Mouse (Mus musculus) forebrain, postnatal 0 days (tissue): Measurements from ENCODE around the gene Cpne6. TPM values are rescaled to one million over a fixed set of nuclear protein-coding genes. Genes with fewer than 3 reads are reported as not detected.

Experiments
- ATAC-seq: fragments of 200-750 bp; cut with Nextera tagmentation; 2 replicates; pipeline ENCODE4 v1.8.0; 2017; ENCODE audit warnings: mild to moderate bottlenecking, moderate library complexity
- DNase-seq: peaks from one replicate; pipeline ENCODE4 v3.0.0-alpha.2; 2015
- H3K27ac ChIP-seq: fragments of 300-500 bp; sonication (generic); 2 replicates; pipeline ENCODE4 v1.5.1; 2014; ENCODE audit warnings: low read depth, mild to moderate bottlenecking, antibody characterized with exemption, low read length, moderate library complexity, mixed read lengths
- H3K27me3 ChIP-seq: fragments of 300-500 bp; sonication (generic); 2 replicates; pipeline ENCODE4 v1.6.1; 2014; ENCODE audit warnings: mild to moderate bottlenecking, low read length, mixed read lengths; ENCODE audit not compliant: insufficient read depth
- H3K36me3 ChIP-seq: fragments of 300-500 bp; sonication (generic); 2 replicates; pipeline ENCODE4 v1.6.1; 2014; ENCODE audit warnings: mild to moderate bottlenecking, moderate library complexity; ENCODE audit not compliant: insufficient read depth
- H3K4me1 ChIP-seq: fragments of 300-500 bp; sonication (generic); 2 replicates; pipeline ENCODE4 v1.6.1; 2014; ENCODE audit warnings: antibody characterized with exemption; ENCODE audit not compliant: insufficient read depth
- H3K4me2 ChIP-seq: fragments of 300-500 bp; sonication (generic); 2 replicates; pipeline ENCODE4 v1.6.1; 2014; ENCODE audit warnings: low read depth, mild to moderate bottlenecking, moderate library complexity
- H3K4me3 ChIP-seq: fragments of 300-500 bp; sonication (generic); 2 replicates; pipeline ENCODE4 v1.5.1; 2014; ENCODE audit warnings: low read depth, low read length, mixed read lengths
- H3K9ac ChIP-seq: fragments of 300-500 bp; sonication (generic); 2 replicates; pipeline ENCODE4 v1.6.1; 2014; ENCODE audit warnings: mild to moderate bottlenecking
- H3K9me3 ChIP-seq: fragments of 300-500 bp; sonication (generic); 2 replicates; pipeline ENCODE4 v1.6.1; 2016; ENCODE audit warnings: low read length
- CTCF ChIP-seq: sonication (generic); IDR thresholded peaks from 2 replicates; pipeline ENCODE4 v1.5.1; 2016; ENCODE audit warnings: antibody characterized with exemption, control low read depth, low read depth
- WGBS: fragments of 180-500 bp; shearing (Covaris S2); extraction: QIAGEN DNeasy Blood & Tissue Kit; methylation state at CpG from one replicate; pipeline ENCODE4 v1.1.7; 2014; 5-methylcytosine and 5-hydroxymethylcytosine counted together
- polyA plus RNA-seq: library from polyadenylated mRNA; unstranded; fragments of >200 nt; fragmentation: Nextera tagmentation; extraction: Ambion mirVana; gene quantifications from 2 replicates; pipeline ENCODE4 v1.2.1, GENCODE M21; 2015
- total RNA-seq: library from RNA; depleted of rRNA; stranded (reverse); fragments of >200 nt; gene quantifications from 2 replicates; pipeline ENCODE4 v1.2.3, GENCODE M21; 2014

Cpne6 gene
- total and polyA plus RNA-seq, 2 experiments from 2014 or later = 39.6 to 48.7 TPM

DNA sequence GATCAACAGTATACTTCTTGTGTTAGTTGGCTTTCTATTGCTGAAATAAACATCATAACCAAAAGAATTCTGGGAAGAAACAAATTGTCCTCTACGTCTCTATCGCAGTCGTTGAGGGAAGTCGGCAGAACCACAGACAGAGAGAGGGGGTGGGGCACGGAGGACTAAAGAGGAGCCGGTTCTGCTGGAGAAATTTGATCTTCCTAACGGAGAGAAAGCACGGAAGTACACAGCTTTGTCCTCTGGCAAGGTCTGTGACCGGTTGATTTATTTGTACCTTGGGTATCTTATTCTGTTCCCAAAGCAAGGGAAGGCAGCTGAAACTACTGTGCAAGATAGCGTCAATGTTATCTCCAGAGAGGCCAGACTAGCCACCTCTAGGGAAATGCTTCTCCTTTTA is 39.4 kb upstream of the Cpne6 start:
- Histone ChIP-seq H3K4me3 (no peak overlapping the region), H3K36me3 (no peaks in the 10 kb centered on the region), H3K27ac (no peak overlapping the region), H3K27me3 (no peaks in the 10 kb centered on the region), H3K4me2 (no peak overlapping the region), H3K9me3 (no peaks in the 10 kb centered on the region), H3K9ac (no peak overlapping the region), H3K4me1 (no peaks in the 10 kb centered on the region)
- 23% methylated on average over 10 of the region's 10 CpGs for WGBS
- TF ChIP-seq CTCF = no peak
- DNase-seq (no peak), ATAC-seq (no peak)

DNA sequence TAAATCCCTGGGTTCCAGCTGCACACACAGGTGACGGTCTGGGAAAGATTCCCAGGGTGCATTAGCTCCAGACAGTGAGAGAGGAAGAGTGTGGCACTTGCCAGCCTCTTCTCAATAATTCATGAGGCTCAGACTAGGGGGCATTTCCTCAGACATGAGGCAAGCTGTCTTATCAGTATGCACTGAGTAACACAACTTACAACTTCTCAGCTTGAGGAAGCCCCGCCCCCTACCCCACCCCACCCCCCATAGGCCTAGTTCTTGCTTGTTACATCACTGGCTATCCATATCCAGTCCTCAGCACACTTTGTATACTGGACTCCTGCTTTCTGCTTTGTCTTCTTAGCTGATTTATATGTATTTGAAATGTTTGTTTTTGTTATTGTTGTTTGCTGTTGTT is 34.6 kb upstream of the Cpne6 start:
- Histone ChIP-seq H3K9ac (no peak overlapping the region), H3K4me3 (no peak overlapping the region), H3K9me3 (no peaks in the 10 kb centered on the region), H3K27ac (no peak overlapping the region), H3K27me3 (no peaks in the 10 kb centered on the region), H3K36me3 (no peaks in the 10 kb centered on the region), H3K4me2 (no peak overlapping the region), H3K4me1 (0 out of 2 replicates have a peak, but pooled peaks cover 4% of the 10 kb centered on the region)
- TF ChIP-seq CTCF = no peak
- no peak for DNase-seq
- 56% methylated on average over 2 of the region's 2 CpGs for WGBS
- no peak for ATAC-seq

DNA sequence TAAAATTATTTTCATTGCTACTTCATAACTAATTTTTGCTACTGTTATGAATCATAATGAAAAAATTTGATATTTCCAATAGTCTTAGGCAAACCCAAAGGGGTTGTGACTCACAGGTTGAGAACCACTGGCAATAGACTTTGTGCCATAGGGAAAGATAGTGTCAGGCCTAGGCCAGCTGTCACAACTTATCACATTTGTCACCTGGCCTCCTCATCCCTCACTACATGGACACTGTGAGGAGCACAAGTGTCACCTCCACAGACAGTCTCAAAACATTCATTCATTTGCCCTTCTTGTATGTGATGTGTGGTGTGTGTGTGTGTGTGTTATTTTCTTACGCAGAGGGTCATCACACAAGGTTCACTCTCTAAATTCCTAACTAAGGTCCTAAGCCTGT is 32.8 kb upstream of the Cpne6 start:
- no peak for TF ChIP-seq CTCF
- Histone ChIP-seq H3K4me2 (no peak overlapping the region), H3K9ac (no peak overlapping the region), H3K4me1 (0 out of 2 replicates have a peak, but pooled peaks cover 4% of the 10 kb centered on the region), H3K4me3 (no peak overlapping the region), H3K9me3 (no peaks in the 10 kb centered on the region), H3K27me3 (no peaks in the 10 kb centered on the region), H3K36me3 (no peaks in the 10 kb centered on the region), H3K27ac (no peak overlapping the region)
- ATAC-seq (no peak), DNase-seq (no peak)
- 86% methylated on average over 1 of the region's 1 CpGs for WGBS

DNA sequence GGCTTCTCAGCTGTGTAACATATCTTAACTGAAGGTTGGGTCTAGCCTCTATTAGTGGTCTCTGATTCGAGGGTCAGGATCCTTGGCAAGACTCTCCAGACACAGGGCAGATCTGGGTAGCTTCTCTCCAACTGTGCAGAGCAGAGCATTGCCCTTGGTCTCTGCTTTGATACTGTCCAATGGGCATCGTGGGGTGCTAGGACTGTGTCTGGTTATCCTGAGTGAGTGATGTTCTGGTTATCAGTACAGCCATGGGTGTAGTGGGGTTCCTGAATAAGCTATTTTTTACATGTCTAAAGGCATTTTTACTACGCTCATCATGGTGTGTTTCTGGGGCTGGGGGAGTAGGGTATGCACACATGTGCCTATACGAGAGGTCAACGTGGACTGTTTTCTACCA is 32.4 kb upstream of the Cpne6 start:
- H3K9me3 ChIP-seq = no peaks in the 10 kb centered on the region
- H3K9ac ChIP-seq = no peak overlapping the region
- 93% methylated on average over 5 of the region's 5 CpGs for WGBS
- H3K27ac ChIP-seq = no peak overlapping the region
- DNase-seq = no peak
- no peak for ATAC-seq
- H3K4me1 ChIP-seq = 0 out of 2 replicates have a peak, but pooled peaks cover 4% of the 10 kb centered on the region
- H3K4me3 ChIP-seq = no peak overlapping the region
- TF ChIP-seq CTCF = no peak
- no peaks in the 10 kb centered on the region for H3K36me3 ChIP-seq
- H3K4me2 ChIP-seq = no peak overlapping the region
- no peaks in the 10 kb centered on the region for H3K27me3 ChIP-seq

DNA sequence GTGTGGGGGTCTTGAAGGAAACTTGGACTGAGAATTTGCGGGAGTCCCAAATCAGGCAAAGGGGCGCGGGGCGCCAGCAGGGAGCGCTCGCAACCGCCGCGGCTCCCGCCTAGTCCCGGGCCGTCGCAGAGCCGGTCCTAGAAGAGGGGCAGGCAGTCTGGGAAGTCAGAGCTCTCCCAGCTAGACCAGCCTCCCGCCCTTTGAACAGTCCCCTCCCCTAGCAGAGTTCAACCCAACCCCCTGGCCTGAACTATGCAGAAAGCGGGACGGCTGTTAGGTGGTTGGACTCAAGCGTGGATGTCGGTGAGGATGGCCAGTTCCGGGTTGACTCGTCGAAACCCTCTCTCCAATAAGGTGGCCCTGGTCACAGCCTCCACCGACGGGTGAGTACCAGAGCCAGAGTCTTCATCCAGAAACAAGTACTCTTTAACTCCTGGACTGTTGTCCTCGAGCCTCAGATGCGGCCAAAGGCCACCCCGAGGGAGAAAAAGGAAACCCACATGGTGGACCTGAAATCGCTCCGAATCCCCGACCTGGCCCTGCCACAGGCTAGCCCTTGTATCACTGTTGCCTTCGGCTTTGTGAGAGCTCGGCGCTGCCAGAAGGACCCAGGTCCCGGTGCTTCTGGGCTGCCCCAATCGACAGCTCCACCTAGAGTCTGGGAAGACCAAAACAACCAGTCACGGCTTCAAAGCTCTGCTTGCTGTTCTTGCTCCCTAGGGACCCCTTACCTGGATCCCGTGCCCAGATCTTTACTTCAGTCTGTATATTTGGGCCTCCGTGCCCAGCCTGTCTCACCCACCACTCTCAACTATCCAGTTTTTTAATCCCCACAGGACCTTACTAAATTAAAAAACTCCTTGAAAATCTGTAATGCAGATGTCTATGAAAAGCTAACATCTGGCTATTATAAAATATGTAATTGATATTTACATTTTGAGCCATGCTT is 31.3 kb upstream of the Cpne6 start, which contains the start of gene Dhrs4:
Gene Dhrs4, plus strand, starts transcription at position 108 of the 949 bp plus-strand sequence.
- H3K27me3 ChIP-seq = no peaks in the 10 kb centered on the region
- H3K4me3 ChIP-seq = peak within 1 kb of the TSS; percentile 54
- peak within 1 kb of the TSS; percentile 69 for H3K9ac ChIP-seq
- 0 out of 2 replicates have a peak, but pooled peaks cover 4% of the 10 kb centered on the region for H3K4me1 ChIP-seq
- peak; percentile 85 for DNase-seq
- H3K27ac ChIP-seq = peak within 1 kb of the TSS; percentile 37; the same call in 1 of the 2 replicates
- TF ChIP-seq CTCF = peak; percentile 74
- peak; percentile 94 for ATAC-seq
- no peaks in the 10 kb centered on the region for H3K9me3 ChIP-seq
- WGBS = 2% methylated on average over 38 of the region's 38 CpGs
- H3K36me3 ChIP-seq = no peaks in the 10 kb centered on the region
- H3K4me2 ChIP-seq = peak within 1 kb of the TSS; percentile 56

DNA sequence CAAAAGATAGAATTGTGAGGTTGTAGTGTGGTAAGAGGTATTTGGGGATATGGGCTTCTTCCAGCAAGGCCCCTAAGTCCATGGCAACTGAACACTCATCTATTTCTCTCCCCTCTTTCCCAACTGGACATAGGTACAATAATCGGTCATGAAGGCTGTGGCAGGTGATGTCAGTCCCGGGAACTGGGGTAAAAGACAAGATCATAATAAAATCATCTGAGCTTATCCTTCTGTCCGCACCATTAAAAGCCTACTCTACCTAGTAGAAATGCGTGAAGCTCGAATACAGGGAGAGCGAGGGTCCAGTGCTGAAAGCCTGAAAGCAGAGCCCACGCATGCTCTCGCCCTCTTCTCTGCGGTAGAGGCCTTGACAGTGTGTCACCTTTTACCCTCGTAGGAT is 30.6 kb upstream of the Cpne6 start:
- 93% methylated on average over 10 of the region's 10 CpGs for WGBS
- Histone ChIP-seq H3K9me3 (no peaks in the 10 kb centered on the region), H3K4me3 (no peak overlapping the region)

More for the DNA sequence above, 30.6 kb upstream of the Cpne6 start:
- H3K27me3 ChIP-seq = no peaks in the 10 kb centered on the region
- no peak overlapping the region for H3K27ac ChIP-seq
- no peak for ATAC-seq
- no peak for TF ChIP-seq CTCF
- DNase-seq = no peak
- H3K36me3 ChIP-seq = no peaks in the 10 kb centered on the region
- 0 out of 2 replicates have a peak, but pooled peaks cover 6% of the 10 kb centered on the region for H3K4me1 ChIP-seq
- no peak overlapping the region for H3K9ac ChIP-seq
- no peak overlapping the region for H3K4me2 ChIP-seq
